Mouse (Mus musculus) liver, embryonic 11.5 days (tissue): ENCODE measurements around the gene Ces1g. TPM values are rescaled to one million over a fixed set of nuclear protein-coding genes. Genes with fewer than 3 reads are reported as not detected.

Experiments
- ATAC-seq: fragments of 200-750 bp; cut with Nextera tagmentation; replicated peaks from 2 replicates; pipeline ENCODE4 v1.8.0; 2017; ENCODE audit warnings: moderate number of reproducible peaks, mild to moderate bottlenecking, moderate TSS enrichment, moderate library complexity; ENCODE audit not compliant: low FRiP score
- DNase-seq: peaks from one replicate; pipeline ENCODE4 v3.0.0-alpha.2; 2017; ENCODE audit warnings: low spot score
- H3K27ac ChIP-seq: fragments of 300-500 bp; sonication (generic); 2 replicates; pipeline ENCODE4 v1.5.1; 2014; ENCODE audit warnings: mild to moderate bottlenecking, low read depth, low read length, control low read depth
- H3K27me3 ChIP-seq: fragments of 300-500 bp; sonication (generic); replicated peaks from 2 replicates; pipeline ENCODE4 v1.6.1; 2014; ENCODE audit warnings: low read length, mixed read lengths; ENCODE audit not compliant: control insufficient read depth, insufficient read depth
- H3K36me3 ChIP-seq: fragments of 300-500 bp; sonication (generic); 2 replicates; pipeline ENCODE4 v1.6.1; 2014; ENCODE audit warnings: mild to moderate bottlenecking, low read length, moderate library complexity, mixed read lengths; ENCODE audit not compliant: control insufficient read depth, insufficient read depth
- H3K4me1 ChIP-seq: fragments of 300-500 bp; sonication (generic); replicated peaks from 2 replicates; pipeline ENCODE4 v1.6.1; 2014; ENCODE audit warnings: low read length, mixed read lengths; ENCODE audit not compliant: control insufficient read depth, insufficient read depth
- H3K4me2 ChIP-seq: fragments of 300-500 bp; sonication (generic); 2 replicates; pipeline ENCODE4 v1.6.1; 2014; ENCODE audit warnings: mild to moderate bottlenecking, control low read depth, moderate library complexity
- H3K4me3 ChIP-seq: fragments of 300-500 bp; sonication (generic); 2 replicates; pipeline ENCODE4 v1.5.1; 2014; ENCODE audit warnings: low read depth, low read length, control low read depth
- H3K9ac ChIP-seq: fragments of 300-500 bp; sonication (generic); 2 replicates; pipeline ENCODE4 v1.6.1; 2014; ENCODE audit warnings: low read depth, low read length, control low read depth
- H3K9me3 ChIP-seq: fragments of 300-500 bp; sonication (generic); 2 replicates; pipeline ENCODE4 v1.6.1; 2016; ENCODE audit warnings: low read length, inconsistent platforms, mixed read lengths; ENCODE audit not compliant: control insufficient read depth
- WGBS: fragments of 180-500 bp; shearing (Covaris S2); extraction: QIAGEN DNeasy Blood & Tissue Kit; methylation state at CpG from one replicate; pipeline ENCODE4 v1.1.7; 2014; 5-methylcytosine and 5-hydroxymethylcytosine counted together
- polyA plus RNA-seq: library from polyadenylated mRNA; unstranded; fragments of >200 nt; fragmentation: Nextera tagmentation; extraction: Ambion mirVana; gene quantifications from 2 replicates; pipeline ENCODE4 v1.2.1, GENCODE M21; 2014

Gene Ces1g
- polyA plus RNA-seq, 1 experiment from 2014 or later: 0.21 TPM

DNA sequence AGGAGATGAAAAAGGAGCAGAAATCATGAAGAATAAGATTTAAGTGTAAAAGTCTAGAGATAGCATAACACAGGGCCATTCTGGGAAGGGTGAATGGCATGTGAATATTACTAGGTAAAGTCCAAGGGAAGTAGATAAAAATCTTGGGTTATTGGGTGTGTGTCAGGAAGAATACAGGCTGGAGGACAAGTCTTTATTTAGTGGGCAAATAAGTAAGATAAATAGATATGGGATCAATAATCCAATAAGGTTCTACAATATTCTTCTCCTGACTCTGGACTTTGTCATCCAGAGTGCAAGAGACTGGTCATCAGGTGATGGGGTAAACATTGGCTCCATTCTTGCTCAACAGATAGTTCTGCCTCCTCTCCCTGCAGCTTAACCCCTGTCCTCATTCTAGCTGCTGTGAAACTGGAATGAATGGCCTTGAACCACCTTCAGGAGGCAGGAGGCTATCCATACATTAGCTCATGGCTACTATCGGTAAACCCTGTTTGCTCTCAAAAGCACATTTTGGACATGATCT, 84.6 kb downstream of the Ces1g start:
- no peak overlapping the region for H3K9ac ChIP-seq
- DNase-seq (no peak), ATAC-seq (no peak; the same call in 1 of the 2 replicates)
- no peaks in the 10 kb centered on the region for H3K27me3 ChIP-seq
- no peaks in the 10 kb centered on the region for H3K36me3 ChIP-seq
- no peaks in the 10 kb centered on the region for H3K9me3 ChIP-seq
- no peak overlapping the region for H3K4me3 ChIP-seq
- no peak overlapping the region for H3K4me2 ChIP-seq
- H3K4me1 ChIP-seq: no peaks in the 10 kb centered on the region
- no peak overlapping the region for H3K27ac ChIP-seq
- WGBS: 79% methylated on average over 1 of the region's 1 CpGs

Other genes starting within 250 kb of the Ces1g start
- 0.22 TPM in 1 of 2 replicates, not detected in the other for gene Ces1c, start 206.0 kb downstream of the Ces1g start, polyA plus RNA-seq
- 0.16 and 1.1 TPM in 2 replicates for gene Ces1d, start 139.5 kb downstream of the Ces1g start, polyA plus RNA-seq
- not detected in 2 replicates for gene Ces1e, start 107.7 kb downstream of the Ces1g start, polyA plus RNA-seq
- gene Ces1f, start 57.6 kb downstream of the Ces1g start, polyA plus RNA-seq: not detected in 2 replicates
- gene Ces1h, start 42.4 kb upstream of the Ces1g start, polyA plus RNA-seq: not detected in 2 replicates
- gene Ces5a, start 198.5 kb upstream of the Ces1g start, polyA plus RNA-seq: not detected in 2 replicates